Mouse (Mus musculus): ENCODE data around the gene Chpt1.
"Not testable (repeated sequence)": the region's sequence is repeated elsewhere in the genome, so short reads cannot be mapped to it uniquely, and the experiment has no call there.

The Chpt1 gene

DNA sequence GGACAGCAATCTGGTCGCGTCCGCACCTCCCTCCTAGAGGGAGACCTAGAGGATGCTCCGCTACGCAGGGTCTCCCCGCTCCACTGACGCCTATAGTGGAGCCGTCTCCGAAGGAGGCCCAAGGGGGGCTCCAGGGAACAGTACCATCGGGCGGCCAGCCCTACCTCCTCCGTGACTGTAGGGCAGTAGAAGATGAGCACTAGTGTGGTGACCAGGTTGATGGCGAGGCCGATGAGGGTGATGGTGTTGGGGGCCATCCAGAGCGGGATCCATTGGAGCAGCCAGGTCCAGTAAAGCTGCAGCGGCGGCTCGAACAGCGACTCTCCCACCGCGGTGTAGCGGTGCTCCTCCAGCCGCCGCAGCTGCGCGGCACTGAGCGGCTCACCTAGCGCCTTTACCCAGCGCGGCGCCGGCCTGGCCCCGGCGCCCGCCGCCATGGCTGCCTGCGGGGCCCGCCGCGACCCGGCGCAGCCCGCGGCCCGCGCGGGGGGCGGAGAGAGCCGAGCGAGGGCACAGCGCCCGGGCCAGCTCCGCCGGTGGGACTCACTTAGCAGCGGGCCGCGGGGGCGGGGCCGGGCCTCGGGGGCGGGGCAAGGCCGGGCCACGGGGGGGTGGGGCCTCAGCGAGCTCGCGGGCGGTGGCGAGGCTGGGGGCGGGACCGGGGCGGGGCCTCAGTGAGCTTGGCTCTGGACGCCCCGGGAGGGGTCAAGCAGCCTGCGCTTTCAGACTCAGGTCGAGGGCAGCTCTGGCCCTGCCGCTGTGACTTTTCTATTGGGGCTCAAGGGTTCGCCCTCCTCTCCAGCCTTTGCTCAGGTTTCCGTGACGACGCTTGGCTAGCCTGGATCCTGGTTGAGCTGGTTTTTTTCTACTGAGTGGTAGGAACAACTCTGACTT is at the start of gene Chpt1:
Gene Chpt1, minus strand, starts transcription at position 653 of the 894 bp plus-strand sequence.
- DNase-seq (ENCODE audit: low spot score): peak; percentile 90

DNA sequence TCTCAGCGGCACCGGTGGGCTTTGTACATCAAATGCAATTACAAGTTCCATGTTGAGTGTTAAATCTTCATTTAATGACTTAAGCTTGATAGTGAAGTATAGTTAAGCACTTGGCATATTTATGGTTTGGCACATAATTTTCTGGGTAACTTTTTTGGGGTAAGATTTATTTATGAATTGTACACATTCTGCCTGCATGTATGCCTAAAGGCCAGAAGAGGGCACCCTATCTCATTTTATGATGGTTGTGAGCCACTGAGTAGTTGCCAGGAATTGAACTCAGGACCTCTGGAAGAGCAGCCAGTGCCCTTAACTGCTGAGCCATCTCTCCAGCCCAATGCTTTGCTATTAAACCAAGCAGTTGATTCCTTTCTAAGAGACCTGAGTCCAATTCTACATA is 48.9 kb upstream of the Chpt1 start:
- DNase-seq (ENCODE audit: low spot score): no peak

DNA sequence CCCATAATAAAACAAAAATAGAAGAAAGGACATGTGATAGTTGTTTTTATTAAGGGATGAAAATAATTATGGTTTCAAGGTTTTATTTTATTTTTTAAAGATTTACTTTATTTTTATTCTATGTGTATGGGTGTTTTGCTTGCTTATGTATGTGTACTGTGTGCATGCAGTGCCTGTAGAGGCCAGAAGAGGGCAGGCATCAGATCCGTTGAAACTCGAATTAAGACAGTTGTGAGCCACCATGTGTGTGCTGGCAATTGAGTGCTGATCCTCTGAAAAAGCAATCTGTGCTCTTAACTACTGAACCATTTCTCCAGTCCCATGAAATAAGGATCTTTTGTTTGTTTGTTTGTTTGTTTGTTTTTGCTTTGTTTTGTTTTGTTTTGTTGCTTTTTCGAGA is 46.4 kb upstream of the Chpt1 start:
- no peak for DNase-seq (ENCODE audit: low spot score)

DNA sequence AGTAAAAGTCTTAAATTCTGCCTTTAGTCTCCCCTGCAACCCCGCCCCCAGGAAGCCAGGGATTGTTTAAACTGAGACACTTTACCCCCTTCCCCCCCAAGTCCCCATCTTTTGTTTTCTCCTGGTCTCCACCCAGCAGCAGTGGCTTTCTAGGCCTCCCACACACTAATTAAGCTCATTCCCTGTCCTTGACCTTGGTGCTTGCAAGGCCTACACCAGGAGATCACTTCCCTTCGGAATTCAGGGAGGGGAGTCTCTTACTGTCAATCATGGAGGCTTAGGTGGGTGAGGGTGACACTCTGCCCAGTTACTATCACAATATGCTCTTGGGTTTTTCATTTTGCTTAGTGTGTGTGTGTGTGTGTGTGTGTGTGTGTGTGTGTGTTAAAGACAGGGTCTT is 43.8 kb upstream of the Chpt1 start:
- DNase-seq (ENCODE audit: low spot score): no peak

DNA sequence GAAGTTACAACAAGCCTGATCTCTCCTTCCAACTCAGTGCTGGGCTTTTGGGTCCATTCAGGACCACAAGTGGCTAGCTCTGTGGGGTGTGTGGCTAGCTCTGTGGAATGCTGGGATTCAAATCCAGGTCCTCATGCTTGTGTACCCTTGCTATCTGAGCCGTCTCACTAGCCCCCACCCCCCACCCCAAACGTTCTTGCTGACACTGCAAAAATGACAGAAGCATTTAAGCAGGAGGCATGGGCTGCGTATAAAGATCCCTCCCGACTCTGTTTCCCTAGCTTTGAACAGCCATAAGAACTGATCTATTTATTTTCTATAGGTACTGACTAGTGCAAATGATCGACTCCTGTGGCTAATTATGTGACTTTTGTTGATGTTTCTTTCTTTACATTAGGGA is 26.8 kb upstream of the Chpt1 start:
- no peak for DNase-seq (ENCODE audit: low spot score)

DNA sequence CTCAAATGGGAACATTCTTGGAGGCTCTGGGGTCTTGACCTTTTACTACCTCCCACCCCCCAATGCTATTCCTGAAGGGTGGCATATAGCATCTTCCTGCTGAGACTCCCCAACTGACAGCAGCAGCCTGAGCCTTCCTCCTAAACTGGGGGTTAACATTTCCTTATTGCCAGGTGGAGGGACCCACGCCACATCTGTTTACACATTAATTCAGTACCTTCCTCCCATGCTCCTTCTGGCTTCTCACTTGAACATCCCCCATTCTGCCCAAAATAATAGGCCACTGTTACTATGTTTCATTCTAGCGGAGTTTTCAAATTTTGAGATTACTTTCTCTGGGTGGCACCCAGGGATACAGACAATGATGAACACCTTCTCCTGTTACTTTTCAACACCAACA is 20.1 kb upstream of the Chpt1 start:
- no peak for DNase-seq (ENCODE audit: low spot score)

DNA sequence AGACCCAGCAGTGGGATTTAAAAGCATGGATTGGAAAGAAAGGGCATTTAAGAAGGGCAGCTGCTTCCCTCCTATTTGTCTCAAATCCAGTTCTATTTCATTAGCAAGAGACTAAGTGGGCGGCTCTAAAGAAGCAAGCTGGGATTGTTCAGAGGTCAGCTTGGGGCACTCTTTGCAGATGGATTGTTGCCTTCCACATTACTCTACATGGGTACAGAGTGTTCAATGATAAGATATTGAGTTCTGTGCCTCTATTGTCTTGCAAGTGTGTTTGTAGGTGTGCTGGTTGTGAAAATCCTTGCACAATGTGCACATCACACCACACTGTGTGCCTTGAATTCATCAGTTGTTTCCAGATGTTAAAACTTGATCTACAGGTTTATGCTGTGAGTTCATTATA is 19.3 kb upstream of the Chpt1 start:
- no peak for DNase-seq (ENCODE audit: low spot score)

DNA sequence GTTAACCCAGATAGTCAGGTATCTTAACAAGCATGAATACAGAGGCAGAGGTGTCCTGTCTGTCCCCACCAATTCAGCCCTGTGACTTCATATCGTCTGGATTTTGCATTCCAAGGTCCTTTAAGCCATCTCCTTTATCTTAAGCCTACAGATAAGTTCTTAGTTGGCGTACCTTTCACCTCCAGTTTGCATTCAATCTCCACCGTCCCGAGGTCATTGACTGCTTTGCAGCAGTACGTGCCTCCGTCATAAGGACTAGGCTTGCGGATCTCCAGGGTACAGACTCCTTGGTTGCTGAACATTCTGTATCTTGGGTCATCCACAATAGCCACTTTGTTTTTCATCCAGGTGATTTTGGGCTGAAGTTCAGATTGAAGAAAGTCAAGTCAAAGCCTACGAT is 18.9 kb upstream of the Chpt1 start:
- DNase-seq (ENCODE audit: low spot score): no peak

DNA sequence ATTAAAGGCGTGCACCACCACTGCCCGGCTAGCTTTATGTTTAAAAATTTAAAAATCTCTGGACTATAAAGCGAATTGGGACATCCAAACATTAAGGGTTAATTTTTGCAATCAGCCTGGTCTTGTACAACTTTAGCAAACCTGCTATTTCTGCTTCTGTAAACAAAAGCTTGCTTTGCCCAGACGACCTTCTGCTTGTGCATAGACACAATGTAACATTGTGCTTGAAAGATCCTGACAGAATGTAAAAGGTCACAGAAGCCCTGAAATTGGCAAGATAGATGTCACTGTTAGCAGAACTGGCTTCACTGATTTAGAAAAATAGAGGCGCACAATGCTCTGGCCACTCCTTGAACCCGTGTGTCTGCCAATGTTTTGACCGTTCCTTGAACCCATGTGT is 11.2 kb upstream of the Chpt1 start:
- DNase-seq (ENCODE audit: low spot score): not testable (repeated sequence)

DNA sequence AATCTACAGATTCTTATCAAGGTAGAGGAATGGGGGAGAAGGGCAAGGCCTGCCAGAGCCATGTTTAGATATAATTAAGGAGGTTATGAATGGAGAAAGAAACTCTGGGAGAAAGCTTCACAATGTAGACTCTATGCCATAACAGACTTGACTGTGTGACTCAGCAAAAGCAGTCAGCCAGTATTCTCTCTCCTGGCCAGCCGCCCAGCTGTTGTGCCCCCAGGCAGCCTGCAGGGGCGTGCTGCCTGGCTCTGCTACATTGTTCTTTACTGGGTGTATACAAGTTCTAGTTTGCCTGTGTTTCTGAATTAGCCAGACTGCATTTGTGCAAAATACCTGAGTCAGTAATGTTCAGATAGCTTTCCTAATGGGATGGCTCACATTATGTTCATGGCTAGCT is 10.6 kb upstream of the Chpt1 start:
- peak; percentile 68 for DNase-seq (ENCODE audit: low spot score)

DNA sequence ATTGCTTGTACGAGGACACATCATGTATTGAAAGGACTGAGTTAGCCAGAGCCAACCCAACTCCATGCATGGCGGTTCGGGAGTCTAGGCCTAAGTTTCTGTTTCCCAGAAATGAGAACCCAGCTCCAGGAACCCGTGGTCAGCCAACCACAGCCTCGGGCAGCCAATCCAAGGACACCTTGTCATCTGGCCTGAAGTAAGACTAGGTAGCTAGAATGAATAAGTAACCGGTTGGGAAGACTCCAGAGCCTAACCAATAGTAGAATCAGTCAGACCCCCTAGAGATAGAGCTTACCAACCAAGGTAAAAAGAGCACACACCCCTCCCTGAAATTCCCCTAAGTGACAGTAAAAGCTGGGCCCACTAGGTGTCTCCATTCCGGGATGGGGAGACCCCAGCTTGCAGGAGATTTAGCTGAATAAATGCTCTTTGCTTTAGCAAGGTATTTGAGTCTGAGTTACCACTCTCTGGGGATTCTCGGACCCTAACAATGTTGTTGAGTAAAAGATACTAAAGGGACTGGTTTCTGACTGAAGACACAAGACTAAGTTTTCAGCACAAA is 9.8 kb upstream of the Chpt1 start:
- no peak for DNase-seq (ENCODE audit: low spot score)

DNA sequence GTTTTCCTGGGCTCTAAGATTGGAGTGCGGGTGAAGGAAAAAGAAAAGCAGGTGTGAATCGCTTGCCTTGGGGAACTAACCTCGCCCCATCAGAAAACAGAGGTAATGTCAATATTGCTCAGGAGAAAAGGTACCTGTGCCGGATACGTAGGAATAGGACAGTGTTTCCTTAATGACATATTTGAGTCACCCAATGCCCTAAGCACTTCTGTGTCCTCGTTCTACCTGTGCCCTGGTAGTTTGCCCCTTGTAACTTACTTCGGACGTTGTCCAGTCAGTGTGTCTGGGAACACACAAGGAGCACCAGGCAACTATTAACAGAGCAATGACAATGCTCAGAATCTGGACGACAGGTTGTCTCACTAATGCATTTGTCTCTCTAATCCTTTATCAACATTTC is 7.5 kb upstream of the Chpt1 start:
- DNase-seq (ENCODE audit: low spot score): no peak

DNA sequence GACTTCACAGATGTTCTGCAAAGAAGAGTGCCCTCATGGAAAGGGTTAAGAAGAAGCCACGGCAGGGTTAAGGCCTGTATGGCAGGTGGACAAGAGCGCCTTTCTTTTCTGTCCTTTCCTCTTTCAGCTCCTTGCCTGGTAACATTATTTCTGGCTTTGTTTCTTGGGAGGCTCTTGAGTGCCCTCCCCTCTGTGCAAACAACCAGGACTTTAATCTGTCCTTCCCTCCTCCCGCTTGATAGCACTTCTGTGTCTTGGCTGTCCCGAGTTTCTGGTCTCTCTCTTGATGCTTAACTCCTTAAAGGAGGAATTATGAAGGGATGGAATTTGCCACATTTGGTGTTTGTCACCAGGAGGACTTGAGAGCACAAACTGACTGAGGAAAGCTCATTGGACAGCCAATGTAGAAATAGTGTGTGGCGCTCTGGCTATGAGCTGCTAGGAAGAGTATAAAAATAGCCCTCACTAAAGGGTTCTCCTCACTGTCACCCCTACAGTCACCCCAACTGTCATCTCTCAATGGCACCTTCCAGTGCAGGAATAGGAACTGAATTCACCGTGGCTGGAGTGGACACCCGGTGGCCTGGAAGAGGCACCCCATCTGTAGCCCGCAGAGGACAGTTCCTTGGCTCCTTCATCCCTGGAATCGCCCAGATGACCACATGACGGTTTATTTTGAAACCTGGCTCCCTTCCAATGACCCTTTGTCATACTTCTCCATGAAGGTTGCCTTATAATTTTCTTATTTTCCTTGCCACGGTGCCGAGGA is 6.8 kb upstream of the Chpt1 start:
- DNase-seq (ENCODE audit: low spot score): no peak

DNA sequence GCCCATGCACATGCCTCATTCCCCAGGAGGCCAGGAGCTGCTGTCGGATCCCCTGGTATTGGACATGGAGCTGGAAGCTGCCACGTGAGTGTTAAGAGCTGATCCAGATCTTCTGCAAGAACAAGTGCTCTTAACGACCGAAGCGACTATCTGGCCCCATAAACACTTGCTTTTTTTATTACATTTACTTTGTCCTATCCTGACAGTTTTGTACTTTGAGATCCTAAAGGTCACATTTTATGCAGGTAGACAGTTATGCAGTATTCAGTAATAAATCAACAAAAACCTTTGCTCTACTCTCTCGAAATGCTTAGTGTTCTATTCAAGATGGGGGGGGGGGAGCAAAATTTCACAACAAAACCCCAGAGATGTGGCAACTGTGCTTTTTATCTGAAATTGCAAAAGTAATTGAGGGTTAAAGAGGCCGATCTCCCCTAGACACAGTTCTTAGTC is 3.8 kb upstream of the Chpt1 start:
- DNase-seq (ENCODE audit: low spot score): no peak

DNA sequence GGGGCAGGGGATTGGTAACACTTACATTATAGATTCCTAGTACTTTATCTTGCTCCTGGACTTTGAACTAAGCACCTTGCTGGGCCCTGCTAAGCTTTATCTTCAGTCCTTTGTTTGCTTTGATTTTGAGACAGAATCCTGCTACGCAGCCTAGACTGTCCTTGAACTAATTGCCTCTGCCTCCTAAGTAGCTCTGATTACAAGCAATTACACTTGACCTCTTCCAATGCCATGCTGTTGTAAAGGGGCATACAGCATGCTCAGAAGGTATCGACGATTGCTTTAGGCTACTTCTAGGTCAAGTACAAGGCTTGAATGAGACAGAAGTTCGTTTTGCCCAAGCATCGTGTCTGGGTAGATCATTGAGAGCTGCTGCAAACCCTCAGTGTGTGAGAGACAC is 1.4 kb upstream of the Chpt1 start:
- DNase-seq (ENCODE audit: low spot score): no peak

DNA sequence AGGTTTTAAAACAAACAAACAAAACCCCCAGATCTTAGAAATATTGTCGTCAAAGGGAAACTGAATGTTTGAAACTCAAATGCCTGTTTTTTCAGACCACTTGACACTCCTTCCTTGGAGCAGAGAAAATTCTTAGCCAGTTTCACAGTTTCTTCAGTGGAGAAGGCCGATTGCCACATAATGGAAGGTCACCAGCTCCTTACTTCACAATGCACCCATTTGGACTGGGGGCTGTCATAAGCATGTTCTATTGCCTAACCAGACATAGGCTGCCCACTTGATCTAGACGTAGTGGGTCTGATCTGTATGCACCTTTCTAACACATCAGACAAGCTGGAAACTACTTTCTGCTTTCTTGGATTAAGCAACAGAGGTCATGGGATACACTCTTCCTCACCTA is 608 bp upstream of the Chpt1 start:
- DNase-seq (ENCODE audit: low spot score): no peak

DNA sequence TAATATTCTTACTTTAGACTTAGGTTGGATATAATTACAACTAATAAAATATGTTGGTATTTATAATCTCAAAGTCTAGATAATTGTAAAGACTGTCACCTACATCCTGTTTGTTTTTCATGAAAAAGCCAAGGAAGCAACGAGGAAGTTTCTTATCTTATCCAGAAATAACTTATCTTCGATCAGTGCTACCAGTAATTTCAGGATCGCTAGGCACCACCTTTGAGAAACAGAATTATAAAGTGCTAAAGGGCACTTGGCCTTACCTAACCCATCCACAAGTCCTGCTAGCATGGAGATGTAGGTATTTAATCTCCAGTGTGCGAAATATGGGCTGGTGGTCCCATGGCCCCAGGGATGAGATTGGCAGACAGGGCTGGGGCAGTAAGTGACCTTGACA is 954 bp downstream of the Chpt1 start:
- no peak for DNase-seq (ENCODE audit: low spot score)

DNA sequence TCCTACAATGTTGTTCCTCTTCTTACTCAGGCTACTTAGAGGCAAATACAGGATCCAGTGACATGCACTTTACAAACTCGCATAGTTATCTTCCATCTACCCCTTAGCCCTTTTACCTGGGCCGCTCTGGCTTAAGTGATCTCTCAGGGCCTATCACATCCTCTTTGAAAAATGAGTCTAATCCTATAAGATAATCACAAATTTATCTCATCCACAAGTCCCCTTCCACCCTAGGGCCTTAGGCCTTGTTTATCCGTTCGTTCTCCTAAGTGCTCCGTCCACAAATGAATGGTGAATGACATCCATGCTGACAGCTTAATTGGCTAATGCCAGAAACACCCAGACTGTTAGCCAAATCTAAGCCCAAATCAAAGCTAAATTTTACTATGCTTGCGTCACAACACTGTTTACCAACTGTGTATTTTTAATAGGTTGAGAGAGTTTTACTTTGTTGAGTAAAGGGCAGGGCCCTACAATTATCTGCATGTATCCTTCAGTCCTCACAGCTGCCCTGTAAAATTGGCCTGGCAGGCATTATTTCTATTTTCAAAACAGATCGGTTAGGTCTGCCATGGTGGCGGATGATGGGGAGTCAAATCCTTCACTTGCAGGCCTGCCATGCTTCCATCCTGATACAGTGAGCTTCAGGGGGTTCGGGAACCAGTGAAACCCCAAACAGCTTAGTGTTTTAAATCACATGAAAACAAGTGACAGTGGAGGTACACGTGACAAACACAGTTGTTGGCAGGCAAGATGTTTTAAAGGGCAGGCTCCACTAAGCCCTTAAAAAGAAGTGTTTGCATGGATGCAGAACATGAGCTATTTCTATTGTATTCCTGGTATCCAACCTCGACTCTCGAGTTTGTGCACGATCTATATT is 1.7 kb downstream of the Chpt1 start:
- no peak for DNase-seq (ENCODE audit: low spot score)

DNA sequence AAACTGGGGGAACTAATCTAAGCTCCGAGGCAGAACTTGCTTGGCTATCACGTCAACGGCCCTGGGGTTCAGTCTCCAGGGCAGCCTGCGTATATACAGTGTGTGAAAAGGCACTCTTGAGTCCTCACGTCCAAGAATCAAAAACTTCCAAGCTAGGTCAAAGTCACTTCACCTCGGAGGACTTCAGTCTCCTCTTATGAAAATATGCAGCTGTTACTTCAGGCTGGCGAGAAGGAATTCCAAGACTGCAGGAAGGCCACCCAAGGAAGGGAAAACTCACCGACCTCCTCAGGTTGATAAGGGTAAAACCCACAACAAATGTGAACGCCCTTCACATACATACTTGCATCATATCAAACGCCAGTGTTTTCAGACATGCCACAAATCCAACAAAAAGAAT is 2.5 kb downstream of the Chpt1 start:
- DNase-seq (ENCODE audit: low spot score): no peak

DNA sequence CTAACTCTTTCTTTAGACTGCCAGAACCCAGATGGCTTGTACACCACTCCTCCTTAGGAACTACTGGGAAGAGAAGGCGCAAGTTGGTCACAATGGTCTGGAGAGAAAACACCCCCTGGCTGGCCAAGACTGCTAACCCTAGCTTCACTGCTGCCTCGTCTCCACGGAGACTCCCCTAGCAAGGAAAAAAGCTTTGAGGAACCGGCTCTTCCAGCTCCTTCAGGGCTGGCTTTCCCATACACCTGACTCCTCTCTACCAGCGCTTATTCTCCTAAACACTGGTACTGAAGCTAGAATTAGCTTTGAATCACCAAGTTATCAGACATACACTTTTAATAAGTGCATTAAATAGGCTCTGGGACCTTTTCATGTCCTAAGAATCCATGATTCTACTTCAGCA is 3.9 kb downstream of the Chpt1 start:
- DNase-seq (ENCODE audit: low spot score): no peak

DNA sequence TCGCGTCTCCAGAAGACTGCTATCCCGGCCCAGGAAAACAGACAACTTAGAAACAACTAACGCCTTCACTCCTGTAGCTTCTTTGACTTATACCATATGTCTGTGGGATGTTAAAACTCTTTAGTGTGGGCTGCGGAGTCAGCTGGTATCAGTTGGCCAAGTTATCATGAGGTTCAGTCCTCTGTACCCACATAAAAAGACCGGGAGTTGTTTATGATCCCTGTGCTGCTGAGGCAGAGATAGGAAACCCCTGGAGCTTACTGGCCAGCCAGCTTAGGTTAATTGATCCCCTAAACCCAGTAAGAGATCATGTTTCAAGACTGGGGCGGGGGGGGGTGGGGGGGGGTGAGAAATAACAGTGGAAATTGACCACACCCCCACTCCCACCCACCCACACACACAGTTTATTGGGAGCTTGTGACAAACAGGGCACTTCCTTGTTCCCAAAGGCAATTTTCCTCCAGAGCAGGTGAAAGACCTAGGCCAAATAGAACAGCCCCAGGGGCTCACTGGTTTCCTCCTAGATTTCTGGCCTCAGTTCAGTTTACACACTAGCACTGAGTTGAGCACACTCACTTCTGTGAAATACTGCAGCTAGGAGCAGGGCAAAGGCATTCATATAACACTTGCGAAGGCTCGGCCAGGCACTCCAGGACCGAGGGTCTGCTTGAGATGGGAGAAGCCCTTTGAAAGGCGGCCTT is 6.9 kb downstream of the Chpt1 start:
- DNase-seq (ENCODE audit: low spot score): no peak

Measured in ovary, postnatal 36 days (tissue).